Mouse (Mus musculus): ENCODE measurements around the gene Pygm.

Gene Pygm

DNA sequence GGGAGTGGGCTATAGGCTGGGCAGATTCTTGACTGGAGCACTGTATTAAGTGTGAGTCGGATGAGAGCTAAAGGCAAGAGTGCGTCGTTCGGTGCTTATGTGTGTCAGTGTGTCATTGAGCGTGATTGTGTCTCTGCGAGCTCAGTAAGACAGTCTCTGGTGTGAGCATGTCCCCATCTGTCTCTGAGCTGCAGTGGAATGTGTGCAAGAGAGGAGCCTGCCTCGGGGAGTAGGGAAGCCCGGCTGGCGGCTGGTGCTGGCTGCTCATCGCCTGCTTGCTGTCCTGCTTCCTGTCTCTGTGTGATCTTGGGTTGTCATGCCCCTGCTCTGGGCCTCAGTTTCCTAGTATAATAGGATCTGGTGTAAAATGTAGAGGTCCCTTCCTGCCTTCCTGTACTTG lies 58.8 kb downstream of the Pygm start:
- DNase-seq (ENCODE audit: low spot score in 2 of 2): no peak

GRCm38 (mm10) chr19:6445761-6446423 lies 61.7 kb downstream of the Pygm start:
- DNase-seq (ENCODE audit: low spot score in 2 of 2): no peak

- DNase-seq (ENCODE audit: low spot score in 2 of 2): no peak
These were observed 62.7 kb downstream of the Pygm start for GRCm38 (mm10) chr19:6446736-6447437.

Data from spleen, postnatal 4 days (tissue).